Mouse (Mus musculus): Measurements from ENCODE around the gene Ak5. TPM values are rescaled to one million over a fixed set of nuclear protein-coding genes. Genes with fewer than 3 reads are reported as not detected.
"Not testable (repeated sequence)": the region's sequence is repeated elsewhere in the genome, so short reads cannot be mapped to it uniquely, and the experiment has no call there.

Ak5 gene
- polyA plus RNA-seq, 1 experiment from 2014 or later, result 2.4 TPM

- H3K36me3 ChIP-seq, result peaks cover 14% of the 10 kb centered on the region
- whole genome bisulfite sequencing, result 94% methylated on average over 3 of the region's 3 CpGs
- no peak overlapping the region for H3K4me2 ChIP-seq (replicated peaks)
- H3K4me3 ChIP-seq, result no peak overlapping the region
- no peak for ATAC-seq (ENCODE audit: low FRiP score, low read depth)
- H3K27ac ChIP-seq, result no peak overlapping the region
- H3K27me3 ChIP-seq (replicated peaks), result no peaks in the 10 kb centered on the region
- no peak overlapping the region for H3K9ac ChIP-seq
- H3K4me1 ChIP-seq, result 0 out of 2 replicates have a peak, but pooled peaks cover 3% of the 10 kb centered on the region
- H3K9me3 ChIP-seq, result no peaks in the 10 kb centered on the region
Measured at GRCm38 (mm10) chr3:152464462-152464861, 203.7 kb downstream of the Ak5 start.

GRCm38 (mm10) chr3:152462900-152463299 lies 205.3 kb downstream of the Ak5 start:
- no peak overlapping the region for H3K4me2 ChIP-seq (replicated peaks)
- no peaks in the 10 kb centered on the region for H3K9me3 ChIP-seq
- no peak for ATAC-seq (ENCODE audit: low FRiP score, low read depth)
- H3K27ac ChIP-seq, result no peak overlapping the region
- H3K4me3 ChIP-seq, result no peak overlapping the region
- H3K36me3 ChIP-seq, result peaks cover 23% of the 10 kb centered on the region
- 0 out of 2 replicates have a peak, but pooled peaks cover 3% of the 10 kb centered on the region for H3K4me1 ChIP-seq
- no peaks in the 10 kb centered on the region for H3K27me3 ChIP-seq (replicated peaks)
- 97% methylated on average over 10 of the region's 10 CpGs for WGBS
- no peak overlapping the region for H3K9ac ChIP-seq

- H3K36me3 ChIP-seq, result peaks cover 30% of the 10 kb centered on the region
- no peak overlapping the region for H3K27ac ChIP-seq
- no peaks in the 10 kb centered on the region for H3K9me3 ChIP-seq
- H3K9ac ChIP-seq, result no peak overlapping the region
- H3K4me1 ChIP-seq, result 0 out of 2 replicates have a peak, but pooled peaks cover 3% of the 10 kb centered on the region
- ATAC-seq (ENCODE audit: low FRiP score, low read depth), result no peak
- no peaks in the 10 kb centered on the region for H3K27me3 ChIP-seq (replicated peaks)
- WGBS, result 94% methylated on average over 10 of the region's 10 CpGs
- H3K4me3 ChIP-seq, result no peak overlapping the region
- H3K4me2 ChIP-seq (replicated peaks), result no peak overlapping the region
Measured at GRCm38 (mm10) chr3:152462038-152462547, 206.1 kb downstream of the Ak5 start.

GRCm38 (mm10) chr3:152460802-152461201 lies 207.4 kb downstream of the Ak5 start:
- Histone ChIP-seq H3K4me3 (no peak overlapping the region), H3K27me3 (replicated peaks) (no peaks in the 10 kb centered on the region), H3K36me3 (peaks cover 43% of the 10 kb centered on the region), H3K4me1 (0 out of 2 replicates have a peak, but pooled peaks cover 3% of the 10 kb centered on the region), H3K9ac (no peak overlapping the region), H3K9me3 (no peaks in the 10 kb centered on the region), H3K4me2 (replicated peaks) (no peak overlapping the region), H3K27ac (no peak overlapping the region)
- 61% methylated on average over 4 of the region's 4 CpGs for WGBS
- 0 out of 2 replicates have a peak, but pooled peaks have one; percentile 21 for ATAC-seq (ENCODE audit: low FRiP score, low read depth)

GRCm38 (mm10) chr3:152458875-152459274 lies 209.3 kb downstream of the Ak5 start:
- ATAC-seq (ENCODE audit: low FRiP score, low read depth); H3K9me3 ChIP-seq; H3K4me3 ChIP-seq; H3K27me3 ChIP-seq (replicated peaks); H3K27ac ChIP-seq; H3K4me2 ChIP-seq (replicated peaks); H3K4me1 ChIP-seq; H3K9ac ChIP-seq: not testable (repeated sequence)
- 98% methylated on average over 4 of the region's 4 CpGs for WGBS
- peaks cover 55% of the 10 kb centered on the region for H3K36me3 ChIP-seq

GRCm38 (mm10) chr3:152457308-152458035 lies 210.7 kb downstream of the Ak5 start:
- Histone ChIP-seq H3K9me3 (no peaks in the 10 kb centered on the region), H3K4me2 (replicated peaks) (no peak overlapping the region), H3K4me1 (0 out of 2 replicates have a peak, but pooled peaks cover 3% of the 10 kb centered on the region), H3K9ac (no peak overlapping the region), H3K4me3 (no peak overlapping the region), H3K36me3 (peaks cover 56% of the 10 kb centered on the region), H3K27me3 (replicated peaks) (no peaks in the 10 kb centered on the region), H3K27ac (no peak overlapping the region)
- ATAC-seq (ENCODE audit: low FRiP score, low read depth), result no peak
- 96% methylated on average over 2 of the region's 2 CpGs for WGBS

- Histone ChIP-seq H3K4me2 (replicated peaks) (no peak overlapping the region), H3K4me1 (no peaks in the 10 kb centered on the region), H3K27me3 (replicated peaks) (no peaks in the 10 kb centered on the region), H3K9me3 (no peaks in the 10 kb centered on the region), H3K27ac (no peak overlapping the region), H3K4me3 (no peak overlapping the region), H3K36me3 (peaks cover 56% of the 10 kb centered on the region), H3K9ac (no peak overlapping the region)
- ATAC-seq (ENCODE audit: low FRiP score, low read depth), result no peak
- WGBS, result 93% methylated on average over 2 of the region's 4 CpGs
Measured at GRCm38 (mm10) chr3:152453163-152453562, 215.0 kb downstream of the Ak5 start.

- H3K9me3 ChIP-seq, result no peaks in the 10 kb centered on the region
- no peak overlapping the region for H3K4me2 ChIP-seq (replicated peaks)
- ATAC-seq (ENCODE audit: low FRiP score, low read depth), result no peak
- no peak overlapping the region for H3K4me3 ChIP-seq
- H3K4me1 ChIP-seq, result no peaks in the 10 kb centered on the region
- 97% methylated on average over 1 of the region's 1 CpGs for WGBS
- no peak overlapping the region for H3K27ac ChIP-seq
- H3K27me3 ChIP-seq (replicated peaks), result no peaks in the 10 kb centered on the region
- no peak overlapping the region for H3K9ac ChIP-seq
- H3K36me3 ChIP-seq, result peaks cover 12% of the 10 kb centered on the region
Measured at GRCm38 (mm10) chr3:152446966-152447365, 221.2 kb downstream of the Ak5 start.

- H3K36me3 ChIP-seq, result no peaks in the 10 kb centered on the region
- no peak overlapping the region for H3K4me2 ChIP-seq (replicated peaks)
- H3K9me3 ChIP-seq, result no peaks in the 10 kb centered on the region
- no peaks in the 10 kb centered on the region for H3K4me1 ChIP-seq
- H3K4me3 ChIP-seq, result no peak overlapping the region
- no peaks in the 10 kb centered on the region for H3K27me3 ChIP-seq (replicated peaks)
- no peak overlapping the region for H3K27ac ChIP-seq
- 91% methylated on average over 3 of the region's 3 CpGs for WGBS
- ATAC-seq (ENCODE audit: low FRiP score, low read depth), result no peak
- H3K9ac ChIP-seq, result no peak overlapping the region
Measured at GRCm38 (mm10) chr3:152444114-152444513, 224.0 kb downstream of the Ak5 start.

GRCm38 (mm10) chr3:152442795-152443194 lies 225.4 kb downstream of the Ak5 start:
- H3K4me1 ChIP-seq, result no peaks in the 10 kb centered on the region
- no peak for ATAC-seq (ENCODE audit: low FRiP score, low read depth)
- no peak overlapping the region for H3K4me3 ChIP-seq
- no peaks in the 10 kb centered on the region for H3K27me3 ChIP-seq (replicated peaks)
- H3K36me3 ChIP-seq, result no peaks in the 10 kb centered on the region
- no peak overlapping the region for H3K9ac ChIP-seq
- H3K9me3 ChIP-seq, result no peaks in the 10 kb centered on the region
- H3K4me2 ChIP-seq (replicated peaks), result no peak overlapping the region
- 96% methylated on average over 4 of the region's 4 CpGs for WGBS
- no peak overlapping the region for H3K27ac ChIP-seq

- no peak overlapping the region for H3K27ac ChIP-seq
Measured at GRCm38 (mm10) chr3:152438068-152438467, 230.1 kb downstream of the Ak5 start.

GRCm38 (mm10) chr3:152435590-152435989 lies 232.6 kb downstream of the Ak5 start:
- Histone ChIP-seq H3K4me3 (no peak overlapping the region), H3K36me3 (0 out of 2 replicates have a peak, but pooled peaks cover 3% of the 10 kb centered on the region), H3K9me3 (no peaks in the 10 kb centered on the region), H3K9ac (no peak overlapping the region), H3K27ac (no peak overlapping the region), H3K4me2 (replicated peaks) (no peak overlapping the region), H3K27me3 (replicated peaks) (no peaks in the 10 kb centered on the region), H3K4me1 (no peaks in the 10 kb centered on the region)
- ATAC-seq (ENCODE audit: low FRiP score, low read depth), result no peak

More at GRCm38 (mm10) chr3:152438068-152438467, 230.1 kb downstream of the Ak5 start:
- no peak overlapping the region for H3K9ac ChIP-seq
- no peaks in the 10 kb centered on the region for H3K4me1 ChIP-seq
- H3K36me3 ChIP-seq, result 0 out of 2 replicates have a peak, but pooled peaks cover 3% of the 10 kb centered on the region
- no peak for ATAC-seq (ENCODE audit: low FRiP score, low read depth)
- H3K9me3 ChIP-seq, result no peaks in the 10 kb centered on the region
- H3K27me3 ChIP-seq (replicated peaks), result no peaks in the 10 kb centered on the region
- H3K4me3 ChIP-seq, result no peak overlapping the region
- no peak overlapping the region for H3K4me2 ChIP-seq (replicated peaks)
- 96% methylated on average over 7 of the region's 7 CpGs for WGBS

- Histone ChIP-seq H3K9ac (no peak overlapping the region), H3K4me1 (no peaks in the 10 kb centered on the region), H3K4me2 (replicated peaks) (no peak overlapping the region), H3K9me3 (no peaks in the 10 kb centered on the region), H3K4me3 (no peak overlapping the region), H3K27ac (no peak overlapping the region), H3K36me3 (peaks cover 14% of the 10 kb centered on the region; the same call in 1 of the 2 replicates), H3K27me3 (replicated peaks) (no peaks in the 10 kb centered on the region)
- no peak for ATAC-seq (ENCODE audit: low FRiP score, low read depth)
- WGBS, result 94% methylated on average over 7 of the region's 7 CpGs
Measured at GRCm38 (mm10) chr3:152432677-152433076, 235.5 kb downstream of the Ak5 start.
